Mouse (Mus musculus): ENCODE measurements around the gene Ppp1ca. TPM values are rescaled to one million over a fixed set of nuclear protein-coding genes. Genes with fewer than 3 reads are reported as not detected.

The Ppp1ca gene
- polyA plus RNA-seq, 1 experiment: 897 TPM

DNA sequence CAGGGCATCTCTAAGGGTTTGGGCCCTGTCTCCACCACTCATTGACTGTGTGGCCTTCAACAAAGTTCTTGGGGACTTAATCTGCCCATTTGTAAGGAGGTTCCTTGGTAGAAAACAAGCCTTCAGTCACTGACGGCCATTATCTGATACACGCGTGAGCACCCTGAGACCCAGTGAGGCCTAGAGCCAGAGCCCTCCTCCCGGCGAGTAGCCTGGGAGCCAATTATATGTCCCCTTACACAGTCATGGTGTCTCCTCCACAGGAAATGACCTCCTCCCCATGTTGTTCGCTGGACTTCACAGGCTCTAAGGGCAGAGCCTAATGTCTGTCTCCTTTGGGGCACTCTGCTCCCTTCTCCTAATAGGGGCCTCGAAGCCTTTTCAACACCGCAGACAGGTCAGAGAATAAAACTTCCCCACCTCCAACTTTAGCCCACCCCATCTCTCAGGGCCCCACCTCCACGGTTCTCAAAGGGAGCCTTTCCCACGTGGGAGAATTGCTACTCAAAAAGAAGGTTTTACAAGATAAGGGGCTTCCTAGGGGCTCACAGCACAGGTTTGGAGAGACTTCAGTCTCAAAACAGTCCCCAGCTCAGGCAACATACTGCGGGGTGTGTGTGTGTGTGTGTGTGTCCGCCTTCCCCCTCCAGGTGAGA is 45.4 kb upstream of the Ppp1ca start:
- no peak for DNase-seq
- WGBS: 88% methylated on average over 12 of the region's 12 CpGs
- Histone ChIP-seq H3K36me3 (ENCODE audit: control insufficient read depth, insufficient read depth, low read length) (peaks cover 6% of the 10 kb centered on the region; the same call in 1 of the 2 replicates), H3K4me1 (replicated peaks; ENCODE audit: control insufficient read depth, insufficient read depth, low read length) (peaks cover 48% of the 10 kb centered on the region), H3K27me3 (ENCODE audit: control insufficient read depth, insufficient read depth, low read length) (no peaks in the 10 kb centered on the region), H3K27ac (ENCODE audit: control insufficient read depth, insufficient read depth, low read length) (no peak overlapping the region), H3K4me3 (ENCODE audit: control insufficient read depth, insufficient read depth, low read length) (no peak overlapping the region)
- no peak for TF ChIP-seq CTCF (IDR thresholded peaks at IDR 0.05; ENCODE audit: borderline replicate concordance, control insufficient read depth, extremely low read depth, insufficient read depth, low read length, poor library complexity)
- TF ChIP-seq POLR2A (IDR thresholded peaks at IDR 0.05; ENCODE audit: control insufficient read depth, extremely low read depth, insufficient read depth, low read length, poor library complexity): no peak

DNA sequence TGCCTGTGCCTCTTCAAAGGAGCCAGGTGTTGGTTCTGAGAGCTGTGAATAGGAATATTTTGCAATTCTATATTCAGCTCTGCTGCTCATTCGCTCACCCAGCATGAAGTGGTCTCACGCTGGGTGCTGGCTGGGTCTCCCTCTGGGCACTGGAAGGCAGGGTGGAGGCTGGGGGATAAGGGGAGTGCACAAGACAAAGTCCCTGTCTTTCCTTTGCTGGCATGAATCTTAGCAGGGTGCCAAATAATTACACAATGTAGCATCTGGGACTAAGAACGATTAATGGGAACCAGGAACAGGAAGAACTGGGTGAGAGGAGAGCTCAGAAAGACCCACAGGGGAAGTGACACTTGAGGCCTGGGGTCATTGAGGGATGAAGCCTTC is 44.9 kb upstream of the Ppp1ca start:
- WGBS: 64% methylated on average over 3 of the region's 3 CpGs
- Histone ChIP-seq H3K4me3 (ENCODE audit: control insufficient read depth, insufficient read depth, low read length) (no peak overlapping the region), H3K36me3 (ENCODE audit: control insufficient read depth, insufficient read depth, low read length) (peaks cover 6% of the 10 kb centered on the region; the same call in 1 of the 2 replicates), H3K27me3 (ENCODE audit: control insufficient read depth, insufficient read depth, low read length) (no peaks in the 10 kb centered on the region), H3K4me1 (replicated peaks; ENCODE audit: control insufficient read depth, insufficient read depth, low read length) (peaks cover 48% of the 10 kb centered on the region), H3K27ac (ENCODE audit: control insufficient read depth, insufficient read depth, low read length) (no peak overlapping the region; the same call in 1 of the 2 replicates)
- DNase-seq: no peak
- TF ChIP-seq CTCF (IDR thresholded peaks at IDR 0.05; ENCODE audit: borderline replicate concordance, control insufficient read depth, extremely low read depth, insufficient read depth, low read length, poor library complexity) (no peak), POLR2A (IDR thresholded peaks at IDR 0.05; ENCODE audit: control insufficient read depth, extremely low read depth, insufficient read depth, low read length, poor library complexity) (no peak)

DNA sequence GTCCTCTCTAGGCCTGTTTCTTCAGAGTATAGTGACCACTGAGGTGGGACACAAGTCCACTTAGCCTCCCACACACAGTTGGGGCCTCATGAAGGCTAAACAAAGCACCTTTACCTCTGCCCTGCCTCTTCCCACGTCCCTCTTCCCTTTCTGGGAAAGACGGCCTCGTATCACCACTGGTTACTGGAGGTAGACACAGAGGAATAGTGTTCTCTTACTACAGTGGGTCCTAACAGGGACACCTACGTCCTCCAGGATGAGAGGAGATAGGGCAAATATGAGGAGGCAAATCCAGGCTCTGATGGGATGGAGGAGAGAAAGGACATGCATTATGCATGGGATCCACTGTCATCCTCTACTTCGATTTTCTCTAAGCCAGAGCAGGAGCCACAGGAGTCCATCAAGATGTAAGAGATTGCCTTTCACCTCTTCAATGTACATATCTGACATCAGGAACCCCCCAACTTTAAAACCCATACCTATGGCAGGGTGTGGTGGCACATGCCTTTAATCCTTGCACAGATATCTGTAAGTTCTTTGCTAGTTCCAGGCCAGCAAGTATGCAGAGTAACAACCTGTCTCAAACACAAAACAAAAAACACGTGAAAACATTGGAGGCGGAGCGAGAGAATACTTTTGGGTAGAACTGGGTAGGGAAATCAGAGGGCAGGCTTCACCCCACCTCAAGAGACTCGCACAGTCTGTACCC is 43.9 kb upstream of the Ppp1ca start:
- 42% methylated on average over 9 of the region's 9 CpGs for WGBS

DNA sequence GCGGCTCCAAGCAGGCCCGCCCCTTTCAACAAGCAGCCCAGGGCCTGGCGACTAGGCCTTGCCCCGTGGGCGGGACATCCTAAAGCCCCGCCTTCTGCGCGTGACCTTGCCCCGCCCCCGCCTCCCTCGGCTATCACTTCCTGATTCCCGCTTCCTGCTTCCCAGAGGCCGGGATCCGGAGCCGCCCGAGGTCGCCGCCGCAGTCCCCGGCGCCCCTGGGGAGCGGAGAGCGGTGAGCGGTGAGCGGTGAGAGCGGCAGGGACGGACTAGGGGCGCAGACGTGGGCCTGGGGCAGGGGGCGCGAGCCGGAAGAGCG is 43.4 kb upstream of the Ppp1ca start, which contains the start of gene Coro1b:
TSS of gene Coro1b (plus strand) at position 129 of the 316 bp plus-strand sequence.
- peak; percentile 90 for TF ChIP-seq POLR2A (IDR thresholded peaks at IDR 0.05; ENCODE audit: control insufficient read depth, extremely low read depth, insufficient read depth, low read length, poor library complexity)
- 0 out of 2 replicates have a peak, but pooled peaks have one; percentile 30 for TF ChIP-seq CTCF (IDR thresholded peaks at IDR 0.05; ENCODE audit: borderline replicate concordance, control insufficient read depth, extremely low read depth, insufficient read depth, low read length, poor library complexity)
- H3K36me3 ChIP-seq (ENCODE audit: control insufficient read depth, insufficient read depth, low read length): peaks cover 9% of the 10 kb centered on the region; the same call in 1 of the 2 replicates
- WGBS: 1% methylated on average over 32 of the region's 33 CpGs
- DNase-seq: peak; percentile 97
- H3K27me3 ChIP-seq (ENCODE audit: control insufficient read depth, insufficient read depth, low read length): no peaks in the 10 kb centered on the region
- H3K27ac ChIP-seq (ENCODE audit: control insufficient read depth, insufficient read depth, low read length): peak within 1 kb of the TSS; percentile 67; the same call in 1 of the 2 replicates
- H3K4me1 ChIP-seq (replicated peaks; ENCODE audit: control insufficient read depth, insufficient read depth, low read length): peaks cover 59% of the 10 kb centered on the region
- H3K4me3 ChIP-seq (ENCODE audit: control insufficient read depth, insufficient read depth, low read length): peak within 1 kb of the TSS; percentile 76

More for the DNA sequence above, 43.9 kb upstream of the Ppp1ca start:
- Histone ChIP-seq H3K27me3 (ENCODE audit: control insufficient read depth, insufficient read depth, low read length) (no peaks in the 10 kb centered on the region), H3K4me3 (ENCODE audit: control insufficient read depth, insufficient read depth, low read length) (peak overlapping the region; percentile 76), H3K4me1 (replicated peaks; ENCODE audit: control insufficient read depth, insufficient read depth, low read length) (peaks cover 53% of the 10 kb centered on the region), H3K36me3 (ENCODE audit: control insufficient read depth, insufficient read depth, low read length) (peaks cover 6% of the 10 kb centered on the region; the same call in 1 of the 2 replicates), H3K27ac (ENCODE audit: control insufficient read depth, insufficient read depth, low read length) (no peak overlapping the region)
- TF ChIP-seq POLR2A (IDR thresholded peaks at IDR 0.05; ENCODE audit: control insufficient read depth, extremely low read depth, insufficient read depth, low read length, poor library complexity) (no peak), CTCF (IDR thresholded peaks at IDR 0.05; ENCODE audit: borderline replicate concordance, control insufficient read depth, extremely low read depth, insufficient read depth, low read length, poor library complexity) (no peak)
- no peak for DNase-seq

DNA sequence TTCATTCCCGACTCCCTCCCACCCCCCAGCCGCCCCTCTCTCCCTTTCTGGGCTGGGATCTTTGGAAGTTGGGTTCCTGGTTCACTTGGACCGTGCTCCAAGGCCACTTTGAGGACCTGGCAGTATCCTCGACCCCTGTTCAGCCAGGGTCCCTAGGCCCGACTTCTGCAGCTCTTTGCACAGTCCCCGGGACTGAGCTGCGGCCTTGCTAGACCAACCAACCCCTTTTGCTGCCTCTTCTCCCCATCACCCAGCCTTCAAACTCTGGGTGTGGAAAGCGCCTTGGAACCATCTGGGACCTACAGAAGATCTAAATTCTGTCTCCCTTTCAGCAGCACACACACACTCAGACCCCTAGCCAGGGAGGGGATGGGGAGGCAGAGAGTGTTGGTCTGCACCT is 43.0 kb upstream of the Ppp1ca start:
- peak overlapping the region; percentile 67; the same call in 1 of the 2 replicates for H3K27ac ChIP-seq (ENCODE audit: control insufficient read depth, insufficient read depth, low read length)
- WGBS: 4% methylated on average over 8 of the region's 8 CpGs
- H3K27me3 ChIP-seq (ENCODE audit: control insufficient read depth, insufficient read depth, low read length): no peaks in the 10 kb centered on the region
- peak overlapping the region; percentile 76 for H3K4me3 ChIP-seq (ENCODE audit: control insufficient read depth, insufficient read depth, low read length)
- TF ChIP-seq CTCF (IDR thresholded peaks at IDR 0.05; ENCODE audit: borderline replicate concordance, control insufficient read depth, extremely low read depth, insufficient read depth, low read length, poor library complexity) (0 out of 2 replicates have a peak, but pooled peaks have one; percentile 3), POLR2A (IDR thresholded peaks at IDR 0.05; ENCODE audit: control insufficient read depth, extremely low read depth, insufficient read depth, low read length, poor library complexity) (no peak)
- peaks cover 11% of the 10 kb centered on the region; the same call in 1 of the 2 replicates for H3K36me3 ChIP-seq (ENCODE audit: control insufficient read depth, insufficient read depth, low read length)
- peaks cover 60% of the 10 kb centered on the region for H3K4me1 ChIP-seq (replicated peaks; ENCODE audit: control insufficient read depth, insufficient read depth, low read length)
- DNase-seq: no peak

DNA sequence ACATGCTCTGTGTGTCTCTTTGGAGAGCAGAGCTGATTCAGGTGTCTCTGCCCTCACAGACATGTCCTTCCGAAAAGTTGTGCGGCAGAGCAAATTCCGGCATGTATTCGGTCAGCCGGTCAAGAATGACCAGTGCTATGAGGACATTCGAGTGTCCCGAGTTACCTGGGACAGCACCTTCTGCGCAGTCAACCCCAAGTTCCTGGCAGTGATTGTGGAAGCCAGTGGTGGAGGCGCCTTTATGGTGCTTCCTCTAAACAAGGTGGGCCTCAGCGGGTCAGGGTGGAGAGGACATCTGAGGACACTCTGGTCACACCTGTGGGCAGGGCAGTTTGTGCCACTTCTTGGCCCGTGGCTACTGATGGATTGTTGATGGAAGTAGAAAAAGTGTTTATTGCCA is 42.6 kb upstream of the Ppp1ca start:
- WGBS: 70% methylated on average over 11 of the region's 11 CpGs
- no peak for DNase-seq
- Histone ChIP-seq H3K27me3 (ENCODE audit: control insufficient read depth, insufficient read depth, low read length) (no peaks in the 10 kb centered on the region), H3K36me3 (ENCODE audit: control insufficient read depth, insufficient read depth, low read length) (peaks cover 11% of the 10 kb centered on the region; the same call in 1 of the 2 replicates), H3K4me1 (replicated peaks; ENCODE audit: control insufficient read depth, insufficient read depth, low read length) (peaks cover 60% of the 10 kb centered on the region), H3K27ac (ENCODE audit: control insufficient read depth, insufficient read depth, low read length) (peak overlapping the region; percentile 67; the same call in 1 of the 2 replicates), H3K4me3 (ENCODE audit: control insufficient read depth, insufficient read depth, low read length) (peak overlapping the region; percentile 76)
- no peak for TF ChIP-seq POLR2A (IDR thresholded peaks at IDR 0.05; ENCODE audit: control insufficient read depth, extremely low read depth, insufficient read depth, low read length, poor library complexity)
- TF ChIP-seq CTCF (IDR thresholded peaks at IDR 0.05; ENCODE audit: borderline replicate concordance, control insufficient read depth, extremely low read depth, insufficient read depth, low read length, poor library complexity): no peak
